Mouse (Mus musculus) myocyte (in vitro differentiated cells): Measurements from ENCODE around the gene Tbx19. TPM values are rescaled to one million over a fixed set of nuclear protein-coding genes. Genes with fewer than 3 reads are reported as not detected.
A peak's percentile ranks its signal among the peaks of the same experiment; 100 is the strongest.

Source experiments
- H3K27me3 ChIP-seq: one replicate; pipeline ENCODE4 v1.6.1; 2011; ENCODE audit not compliant: control insufficient read depth, insufficient read depth, insufficient read length
- H3K36me3 ChIP-seq: one replicate; pipeline ENCODE4 v1.6.1; 2011; ENCODE audit not compliant: control insufficient read depth, insufficient read depth
- H3K4me2 ChIP-seq: one replicate; pipeline ENCODE4 v1.6.1; 2011; ENCODE audit warnings: low read depth, control low read depth
- H3K4me3 ChIP-seq: one replicate; pipeline ENCODE4 v1.5.1; 2011; ENCODE audit warnings: mild to moderate bottlenecking, control low read depth, moderate library complexity
- H3K79me2 ChIP-seq: one replicate; pipeline ENCODE4 v1.6.1; 2011; ENCODE audit not compliant: control insufficient read depth, insufficient read depth
- H3ac ChIP-seq: one replicate; pipeline ENCODE4 v1.6.1; 2011; ENCODE audit not compliant: control insufficient read depth, insufficient read length
- CEBPB ChIP-seq: IDR thresholded peaks from 2 replicates; pipeline ENCODE4 v1.6.1; 2011; ENCODE audit warnings: mild to moderate bottlenecking, moderate library complexity; ENCODE audit not compliant: poor library complexity, insufficient read depth, severe bottlenecking
- E2F4 ChIP-seq: IDR thresholded peaks from one replicate; pipeline ENCODE4 v1.6.1; 2011; ENCODE audit warnings: mild to moderate bottlenecking, control low read depth, moderate library complexity; ENCODE audit not compliant: insufficient read depth
- MAX ChIP-seq: IDR thresholded peaks from one replicate; pipeline ENCODE4 v1.6.1; 2011; ENCODE audit warnings: low read depth, mild to moderate bottlenecking, control low read depth
- MYOD1 ChIP-seq, 3 experiments: IDR thresholded peaks; one replicate each; pipeline ENCODE4 v1.6.1; 2011; ENCODE audit warnings: control low read depth in 2 of 3, low read depth in 2 of 3, mild to moderate bottlenecking in 2 of 3, moderate library complexity in 1 of 3; ENCODE audit not compliant: insufficient read length in 2 of 3, control insufficient read depth in 1 of 3
- MYOG ChIP-seq, 3 experiments: IDR thresholded peaks; one replicate each; pipeline ENCODE4 v1.6.1; 2011; ENCODE audit warnings: control low read depth in 2 of 3, low read depth in 2 of 3, mild to moderate bottlenecking in 2 of 3; ENCODE audit not compliant: insufficient read length in 2 of 3, control insufficient read depth in 1 of 3, insufficient read depth in 1 of 3
- POLR2A ChIP-seq: IDR thresholded peaks from one replicate; pipeline ENCODE4 v1.6.1; 2011; ENCODE audit warnings: low read depth, mild to moderate bottlenecking, control low read depth, moderate library complexity; ENCODE audit not compliant: insufficient read length
- POLR2AphosphoS2 ChIP-seq: IDR thresholded peaks from one replicate; pipeline ENCODE4 v1.6.1; 2011; ENCODE audit warnings: low read depth, control low read depth; ENCODE audit not compliant: insufficient read length
- REST ChIP-seq: IDR thresholded peaks from one replicate; pipeline ENCODE4 v1.6.1; 2011; ENCODE audit warnings: mild to moderate bottlenecking, control low read depth, moderate library complexity; ENCODE audit not compliant: insufficient read depth, insufficient read length
- SRF ChIP-seq: IDR thresholded peaks from one replicate; pipeline ENCODE4 v1.6.1; 2011; ENCODE audit warnings: low read depth; ENCODE audit not compliant: control insufficient read depth, insufficient read length
- TCF12 ChIP-seq: IDR thresholded peaks from one replicate; pipeline ENCODE4 v1.6.1; 2011; ENCODE audit warnings: mild to moderate bottlenecking, control low read depth; ENCODE audit not compliant: poor library complexity, insufficient read depth, severe bottlenecking
- TCF3 ChIP-seq: IDR thresholded peaks from one replicate; pipeline ENCODE4 v1.6.1; 2011; ENCODE audit warnings: low read depth, control low read depth; ENCODE audit not compliant: insufficient read length
- USF1 ChIP-seq: IDR thresholded peaks from one replicate; pipeline ENCODE4 v1.6.1; 2011; ENCODE audit warnings: low read depth, mild to moderate bottlenecking, control low read depth, moderate library complexity
- polyA plus RNA-seq: library from polyadenylated mRNA; unstranded; fragments of >200 nt; fragmentation: generic; extraction: Trizol; gene quantifications from one replicate; pipeline ENCODE4 v1.2.1, GENCODE M21; 2012; ENCODE audit warnings: missing spikeins

Tbx19 gene
- polyA plus RNA-seq, 1 experiment = not detected

GRCm38 (mm10) chr1:165129573-165129972 is 31.0 kb downstream of the Tbx19 start:
- H3K79me2 ChIP-seq = no peaks in the 10 kb centered on the region

DNA sequence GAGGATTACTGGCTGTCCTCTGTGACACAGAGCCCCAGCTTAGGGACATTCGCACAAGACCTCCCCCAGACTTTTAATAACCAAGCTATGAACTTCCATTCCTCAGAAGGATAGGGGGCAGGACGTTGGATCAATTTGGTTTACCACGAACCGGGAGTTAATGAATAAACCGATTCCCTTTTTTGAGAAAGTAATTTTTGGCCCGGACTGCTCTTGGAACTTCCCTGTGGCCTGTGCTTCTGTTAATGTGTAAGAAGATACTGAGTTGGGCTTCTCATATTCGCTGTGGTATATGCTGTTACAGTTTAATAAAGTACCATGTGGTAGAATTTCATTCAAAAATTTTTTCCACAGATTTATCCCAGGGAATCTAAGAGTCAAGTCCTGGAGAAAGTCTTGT is 39.5 kb downstream of the Tbx19 start:
- Histone ChIP-seq H3K36me3 (no peaks in the 10 kb centered on the region), H3K4me2 (no peak overlapping the region), H3K27me3 (peaks cover 5% of the 10 kb centered on the region), H3K4me3 (no peak overlapping the region), H3K79me2 (no peaks in the 10 kb centered on the region), H3ac (no peak overlapping the region)
- TF ChIP-seq E2F4 = no peak
- no peak for TF ChIP-seq TCF12
- TF ChIP-seq MYOG (IDR thresholded peaks at IDR 0.05; ENCODE audit: control insufficient read depth in 1 of 3, insufficient read depth in 1 of 3, insufficient read length in 2 of 3, low read depth in 2 of 3) = no peak
- no peak for TF ChIP-seq TCF3
- TF ChIP-seq SRF = no peak
- TF ChIP-seq REST = no peak
- TF ChIP-seq MYOD1 (IDR thresholded peaks at IDR 0.05; ENCODE audit: control insufficient read depth in 1 of 3, insufficient read length in 2 of 3, low read depth in 2 of 3) = no peak
- no peak for TF ChIP-seq POLR2AphosphoS2
- TF ChIP-seq CEBPB = no peak
- TF ChIP-seq MAX = no peak
- TF ChIP-seq POLR2A = no peak
- TF ChIP-seq USF1 = no peak

More at GRCm38 (mm10) chr1:165129573-165129972, 31.0 kb downstream of the Tbx19 start:
- peaks cover 6% of the 10 kb centered on the region for H3K27me3 ChIP-seq
- no peak overlapping the region for H3K4me2 ChIP-seq
- TF ChIP-seq E2F4 (no peak), REST (no peak), TCF3 (no peak), MYOD1 (IDR thresholded peaks at IDR 0.05; ENCODE audit: control insufficient read depth in 1 of 3, insufficient read length in 2 of 3, low read depth in 2 of 3) (no peak), TCF12 (no peak), POLR2A (no peak), SRF (no peak), MAX (no peak), POLR2AphosphoS2 (no peak), MYOG (IDR thresholded peaks at IDR 0.05; ENCODE audit: control insufficient read depth in 1 of 3, insufficient read depth in 1 of 3, insufficient read length in 2 of 3, low read depth in 2 of 3) (no peak), USF1 (no peak)
- no peak overlapping the region for H3K4me3 ChIP-seq
- H3ac ChIP-seq = no peak overlapping the region
- H3K36me3 ChIP-seq = no peaks in the 10 kb centered on the region

GRCm38 (mm10) chr1:165120349-165120898 is 40.1 kb downstream of the Tbx19 start:
- Histone ChIP-seq H3K27me3 (peaks cover 5% of the 10 kb centered on the region), H3K4me3 (no peak overlapping the region), H3K36me3 (no peaks in the 10 kb centered on the region), H3ac (no peak overlapping the region), H3K79me2 (no peaks in the 10 kb centered on the region), H3K4me2 (no peak overlapping the region)
- no peak for TF ChIP-seq POLR2A
- peak; percentile 81 for TF ChIP-seq CEBPB

GRCm38 (mm10) chr1:165119760-165120159 is 40.8 kb downstream of the Tbx19 start:
- Histone ChIP-seq H3K36me3 (no peaks in the 10 kb centered on the region), H3K4me3 (no peak overlapping the region), H3K4me2 (no peak overlapping the region), H3ac (no peak overlapping the region), H3K79me2 (no peaks in the 10 kb centered on the region), H3K27me3 (peaks cover 5% of the 10 kb centered on the region)
- no peak for TF ChIP-seq USF1
- no peak for TF ChIP-seq TCF3
- TF ChIP-seq MYOD1 (IDR thresholded peaks at IDR 0.05; ENCODE audit: control insufficient read depth in 1 of 3, insufficient read length in 2 of 3, low read depth in 2 of 3) = no peak
- no peak for TF ChIP-seq REST
- no peak for TF ChIP-seq POLR2A

DNA sequence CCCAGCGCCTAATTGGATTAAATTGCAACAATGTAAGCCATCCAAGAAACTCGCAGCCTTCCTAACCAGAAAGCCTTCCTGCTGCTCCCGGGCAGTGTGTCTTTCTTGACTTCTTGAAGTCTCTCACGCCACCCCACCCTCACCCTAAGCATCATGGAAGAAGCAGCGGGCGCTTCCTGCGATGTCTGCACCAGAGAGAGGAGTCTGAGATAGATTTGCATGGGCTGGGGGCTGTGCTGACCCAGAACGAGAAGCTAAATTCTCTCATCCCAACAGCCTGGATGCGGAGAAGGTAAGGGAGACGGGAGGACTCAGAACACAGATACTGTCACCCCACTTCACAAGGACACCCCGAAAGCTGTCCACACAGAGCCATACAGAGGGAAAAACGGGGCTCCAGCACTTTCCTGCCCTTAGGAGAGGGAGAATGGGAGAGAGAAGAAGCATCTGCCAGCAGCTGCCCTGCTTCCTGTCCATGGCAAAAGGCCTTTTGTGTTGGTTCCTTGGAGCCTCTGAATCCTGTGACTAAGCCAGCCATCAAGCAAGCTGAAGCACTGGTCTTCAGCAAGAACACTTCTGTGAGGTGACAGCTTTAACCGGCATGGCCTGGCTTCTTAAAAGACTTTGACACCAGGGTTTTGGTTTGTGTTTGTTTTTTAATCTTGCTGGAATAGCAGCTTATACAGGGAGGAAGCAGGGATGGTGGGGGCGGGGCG is 41.4 kb downstream of the Tbx19 start:
- Histone ChIP-seq H3ac (no peak overlapping the region), H3K4me2 (no peak overlapping the region), H3K4me3 (no peak overlapping the region), H3K27me3 (peaks cover under 1% of the 10 kb centered on the region), H3K79me2 (no peaks in the 10 kb centered on the region), H3K36me3 (no peaks in the 10 kb centered on the region)
- TF ChIP-seq MAX (no peak), SRF (no peak), POLR2A (no peak), REST (no peak), TCF12 (no peak), USF1 (no peak), CEBPB (no peak), E2F4 (no peak), TCF3 (no peak), POLR2AphosphoS2 (no peak), MYOD1 (IDR thresholded peaks at IDR 0.05; ENCODE audit: control insufficient read depth in 1 of 3, insufficient read length in 2 of 3, low read depth in 2 of 3) (no peak), MYOG (IDR thresholded peaks at IDR 0.05; ENCODE audit: control insufficient read depth in 1 of 3, insufficient read depth in 1 of 3, insufficient read length in 2 of 3, low read depth in 2 of 3) (no peak)
